Mouse (Mus musculus) thymus, adult 2 months (tissue): ENCODE results near the gene Ubl4b.

Experiments used
- CTCF ChIP-seq: fragments of 200-500 bp; IDR thresholded peaks from 2 replicates; pipeline ENCODE4 v1.5.1; 2012; ENCODE audit warnings: mild to moderate bottlenecking, control low read depth, low read length, moderate library complexity, borderline replicate concordance; ENCODE audit not compliant: control insufficient read depth, poor library complexity, insufficient read depth; ENCODE audit errors: extremely low read depth
- POLR2A ChIP-seq: fragments of 200-500 bp; IDR thresholded peaks from 2 replicates; pipeline ENCODE4 v1.6.1; 2012; ENCODE audit warnings: mild to moderate bottlenecking, low read length, control low read depth, moderate library complexity; ENCODE audit not compliant: control insufficient read depth, poor library complexity, insufficient read depth; ENCODE audit errors: extremely low read depth

DNA sequence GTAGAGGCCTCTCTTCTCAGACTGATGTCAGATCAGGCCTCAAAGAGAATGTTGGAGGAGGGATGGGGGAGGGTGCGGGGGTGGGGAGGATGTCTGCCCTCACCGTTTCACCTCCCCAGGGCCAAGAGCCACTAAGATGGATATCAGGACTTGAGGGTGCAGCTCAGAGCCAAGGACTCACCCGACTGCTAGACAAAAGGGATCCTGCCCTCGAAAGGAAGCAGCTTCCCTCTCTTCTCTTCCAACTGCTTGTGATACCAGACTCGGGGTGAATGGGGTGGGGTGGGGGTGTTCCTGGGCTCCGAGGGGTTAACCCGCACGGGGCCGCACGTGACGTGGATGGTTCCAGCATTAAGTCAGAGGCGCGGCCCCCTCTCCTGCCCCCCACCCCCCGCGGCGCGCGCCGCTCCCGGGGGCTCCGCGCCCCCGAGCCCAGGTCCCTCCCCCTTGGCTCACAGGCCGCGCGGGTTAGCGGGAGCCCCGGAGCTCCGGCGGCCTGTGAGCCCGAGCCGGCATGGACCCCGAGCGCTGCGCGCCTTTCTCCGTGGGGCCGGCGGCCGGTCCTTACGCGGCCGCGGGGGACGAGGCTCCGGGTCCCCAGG, 39.9 kb upstream of the Ubl4b start, which contains the start of gene Alx3:
- TF ChIP-seq POLR2A (no peak), CTCF (no peak)
